Mouse (Mus musculus) leukemia stem cell, adult 10-12 weeks (primary cell): Measurements from ENCODE around the gene Gm3182. TPM values are rescaled to one million over a fixed set of nuclear protein-coding genes. Genes with fewer than 3 reads are reported as not detected.

Experiments
- polyA plus RNA-seq: library from polyadenylated mRNA; stranded (reverse); fragments of >175 nt; gene quantifications from 2 replicates; pipeline ENCODE4 v1.2.3, GENCODE M21; 2012; ENCODE audit warnings: low replicate concordance

Gm3182 gene
- polyA plus RNA-seq: not detected in 2 replicates

GRCm38 (mm10) chr14:4481445-4481844 is at the start of gene Gm3182:
Gene Gm3182 (plus strand): TSS chr14:4481745.

Other genes starting within 250 kb of the Gm3182 start
- not detected in 2 replicates for gene Gm3138, start 232.1 kb upstream of the Gm3182 start, polyA plus RNA-seq
- gene Gm3149, start 164.5 kb upstream of the Gm3182 start, polyA plus RNA-seq: not detected in 2 replicates
- gene 2610042L04Rik, start 147.0 kb upstream of the Gm3182 start, polyA plus RNA-seq: not detected in 2 replicates
- not detected in 2 replicates for gene Gm3159, start 84.2 kb upstream of the Gm3182 start, polyA plus RNA-seq
- gene Gm3164, start 66.3 kb upstream of the Gm3182 start, polyA plus RNA-seq: not detected in 2 replicates
- gene Gm3173, start 50.8 kb upstream of the Gm3182 start, polyA plus RNA-seq: not detected in 2 replicates
- not detected in 2 replicates for gene Gm3047, start 73.7 kb downstream of the Gm3182 start, polyA plus RNA-seq
- not detected in 2 replicates for gene Gm8159, start 150.6 kb downstream of the Gm3182 start, polyA plus RNA-seq
- not detected in 2 replicates for gene Gm3239, start 182.4 kb downstream of the Gm3182 start, polyA plus RNA-seq
- gene Gm7876, start 227.5 kb downstream of the Gm3182 start, polyA plus RNA-seq: not detected in 2 replicates
- not detected in 2 replicates for gene Gm3252, start 245.0 kb downstream of the Gm3182 start, polyA plus RNA-seq